Mouse (Mus musculus) T-helper 17 cell (primary cell): ENCODE data around the gene Serpina3m.
"Not testable (repeated sequence)": the region's sequence is repeated elsewhere in the genome, so short reads cannot be mapped to it uniquely, and the experiment has no call there.

ENCODE experiments used
- in situ Hi-C, 2 experiments: fragments of 300-600 bp; cut with MboI, MseI; formaldehyde crosslinking; loops; 1 replicate in 1 of 2; 2 replicates in 1 of 2; pipeline ENCODE4 v1.15.1; 2025; ENCODE audit warnings: high pct_unique_total_duplicates in 2 of 2

Gene Serpina3m

GRCm38 (mm10) chr12:104388477-104388876 lies 50.2 kb downstream of the Serpina3m start:
- in situ Hi-C loops: no loop called here

- in situ Hi-C loops: not testable (repeated sequence)
These were observed 52.8 kb downstream of the Serpina3m start for GRCm38 (mm10) chr12:104391057-104391456.

GRCm38 (mm10) chr12:104403968-104404367 lies 65.7 kb downstream of the Serpina3m start:
- in situ Hi-C loops: no loop called here

- in situ Hi-C loops: no loop called here
These were observed 68.2 kb downstream of the Serpina3m start, which contains the start of gene Serpina3n for GRCm38 (mm10) chr12:104406454-104406885. Serpina3n (plus strand) TSS chr12:104406729.

- in situ Hi-C loops: loop anchor here in 1 of 2 experiments (5.0 kb wide), 1 partner anchor 340 kb away; no protein-coding TSS in a partner anchor
These were observed 74.2 kb downstream of the Serpina3m start for GRCm38 (mm10) chr12:104412507-104412906.

GRCm38 (mm10) chr12:104414576-104414975 lies 76.3 kb downstream of the Serpina3m start:
- in situ Hi-C loops: loop anchor here in 1 of 2 experiments (5.0 kb wide), 1 partner anchor 342 kb away; no protein-coding TSS in a partner anchor

GRCm38 (mm10) chr12:104415625-104416315 lies 77.5 kb downstream of the Serpina3m start:
- in situ Hi-C loops: loop anchor here in 1 of 2 experiments (5.0 kb wide), 1 partner anchor 353 kb away; no protein-coding TSS in a partner anchor

GRCm38 (mm10) chr12:104418340-104419135 lies 80.3 kb downstream of the Serpina3m start:
- in situ Hi-C loops: loop anchor here in 1 of 2 experiments (5.0 kb wide), 1 partner anchor 356 kb away; no protein-coding TSS in a partner anchor

- in situ Hi-C loops: loop anchor here in 1 of 2 experiments (5.0 kb wide), 1 partner anchor 357 kb away; no protein-coding TSS in a partner anchor
These were observed 80.8 kb downstream of the Serpina3m start for GRCm38 (mm10) chr12:104419136-104419462.

GRCm38 (mm10) chr12:104422615-104423392 lies 84.5 kb downstream of the Serpina3m start:
- in situ Hi-C loops: loop anchor here (5.0 kb wide), 2 partner anchors 426 to 436 kb away; partner anchors contain the start of gene Serpina11 (in 1 of the 2)

- in situ Hi-C loops: no loop called here
These were observed 87.3 kb downstream of the Serpina3m start for GRCm38 (mm10) chr12:104425591-104425990.

- in situ Hi-C loops: no loop called here
These were observed 88.6 kb downstream of the Serpina3m start for GRCm38 (mm10) chr12:104426915-104427314.

GRCm38 (mm10) chr12:104431359-104431758 lies 93.1 kb downstream of the Serpina3m start:
- in situ Hi-C loops: loop anchor here in 1 of 2 experiments (10.0 kb wide), 1 partner anchor 1043 kb away; no protein-coding TSS in a partner anchor

- in situ Hi-C loops: loop anchor here in 1 of 2 experiments (10.0 kb wide), 1 partner anchor 1042 kb away; no protein-coding TSS in a partner anchor
These were observed 94.9 kb downstream of the Serpina3m start for GRCm38 (mm10) chr12:104433214-104433613.

- in situ Hi-C loops: loop anchor here in 1 of 2 experiments (10.0 kb wide), 1 partner anchor 1041 kb away; no protein-coding TSS in a partner anchor
These were observed 95.9 kb downstream of the Serpina3m start for GRCm38 (mm10) chr12:104433951-104434735.

- in situ Hi-C loops: loop anchor here in 1 of 2 experiments (10.0 kb wide), 1 partner anchor 475 kb away; no protein-coding TSS in a partner anchor
These were observed 101.9 kb downstream of the Serpina3m start for GRCm38 (mm10) chr12:104440087-104440760.

GRCm38 (mm10) chr12:104443716-104444115 lies 105.4 kb downstream of the Serpina3m start:
- in situ Hi-C loops: loop anchor here in 1 of 2 experiments (10.0 kb wide), 1 partner anchor 471 kb away; no protein-coding TSS in a partner anchor
